Mouse (Mus musculus) heart, postnatal 0 days (tissue): ENCODE measurements around the gene Brd7. TPM values are rescaled to one million over a fixed set of nuclear protein-coding genes. Genes with fewer than 3 reads are reported as not detected.
A peak's percentile ranks its signal among the peaks of the same experiment; 100 is the strongest.

Experiments used
- ATAC-seq: fragments of 200-750 bp; cut with Nextera tagmentation; 2 replicates; pipeline ENCODE4 v1.8.0; 2017; ENCODE audit warnings: low read depth, moderate number of reproducible peaks, moderate library complexity; ENCODE audit not compliant: insufficient read depth
- DNase-seq: peaks from one replicate; pipeline ENCODE4 v3.0.0-alpha.2; 2016; ENCODE audit warnings: low spot score
- H3K27ac ChIP-seq: fragments of 300-500 bp; sonication (generic); 2 replicates; pipeline ENCODE4 v1.5.1; 2014; ENCODE audit warnings: low read depth, mild to moderate bottlenecking
- H3K27me3 ChIP-seq: fragments of 300-500 bp; sonication (generic); 2 replicates; pipeline ENCODE4 v1.6.1; 2014; ENCODE audit warnings: low read length, mixed read lengths; ENCODE audit not compliant: control insufficient read depth, insufficient read depth
- H3K36me3 ChIP-seq: fragments of 300-500 bp; sonication (generic); replicated peaks from 2 replicates; pipeline ENCODE4 v1.6.1; 2014; ENCODE audit warnings: low read length, mixed read lengths; ENCODE audit not compliant: control insufficient read depth, insufficient read depth
- H3K4me1 ChIP-seq: fragments of 300-500 bp; sonication (generic); 2 replicates; pipeline ENCODE4 v1.6.1; 2014; ENCODE audit warnings: antibody characterized with exemption; ENCODE audit not compliant: control insufficient read depth, insufficient read depth
- H3K4me2 ChIP-seq: fragments of 300-500 bp; sonication (generic); 2 replicates; pipeline ENCODE4 v1.6.1; 2014; ENCODE audit warnings: low read depth, mild to moderate bottlenecking, low read length, moderate library complexity
- H3K4me3 ChIP-seq: fragments of 300-500 bp; sonication (generic); 2 replicates; pipeline ENCODE4 v1.5.1; 2014; ENCODE audit warnings: low read depth, low read length
- H3K9ac ChIP-seq: fragments of 300-500 bp; sonication (generic); replicated peaks from 2 replicates; pipeline ENCODE4 v1.6.1; 2014; ENCODE audit warnings: low read depth, low read length, mixed read lengths
- H3K9me3 ChIP-seq: fragments of 300-500 bp; sonication (generic); replicated peaks from 2 replicates; pipeline ENCODE4 v1.6.1; 2016; ENCODE audit warnings: low read length; ENCODE audit not compliant: control insufficient read depth
- CTCF ChIP-seq: IDR thresholded peaks from 2 replicates; pipeline ENCODE4 v1.5.1; 2016; ENCODE audit warnings: antibody characterized with exemption, control low read depth, low read depth
- EP300 ChIP-seq: IDR thresholded peaks from 2 replicates; pipeline ENCODE4 v1.6.1; 2016; ENCODE audit warnings: antibody characterized with exemption, low read depth
- WGBS: fragments of 180-500 bp; shearing (Covaris S2); extraction: QIAGEN DNeasy Blood & Tissue Kit; methylation state at CpG from one replicate; pipeline ENCODE4 v1.1.7; 2014; 5-methylcytosine and 5-hydroxymethylcytosine counted together
- polyA plus RNA-seq: library from polyadenylated mRNA; unstranded; fragments of >200 nt; fragmentation: Nextera tagmentation; extraction: Ambion mirVana; gene quantifications from 2 replicates; pipeline ENCODE4 v1.2.1, GENCODE M21; 2015
- total RNA-seq: library from RNA; depleted of rRNA; stranded (reverse); fragments of >200 nt; gene quantifications from 2 replicates; pipeline ENCODE4 v1.2.3, GENCODE M21; 2014; ENCODE audit warnings: low replicate concordance

Brd7 gene
- total and polyA plus RNA-seq, 2 experiments from 2014 or later, result 23.8 to 70.2 TPM

GRCm38 (mm10) chr8:88293590-88294356, 68.2 kb downstream of the Brd7 start:
- 83% methylated on average over 9 of the region's 9 CpGs for WGBS
- ATAC-seq (no peak), DNase-seq (no peak)
- no peak overlapping the region for H3K4me2 ChIP-seq
- 0 out of 2 replicates have a peak, but pooled peaks cover 6% of the 10 kb centered on the region for H3K4me1 ChIP-seq
- no peak for TF ChIP-seq CTCF
- no peak for TF ChIP-seq EP300
- no peak overlapping the region for H3K4me3 ChIP-seq
- no peak overlapping the region for H3K27ac ChIP-seq
- no peaks in the 10 kb centered on the region for H3K36me3 ChIP-seq
- no peaks in the 10 kb centered on the region for H3K9me3 ChIP-seq
- no peak overlapping the region for H3K9ac ChIP-seq
- H3K27me3 ChIP-seq, result no peaks in the 10 kb centered on the region

GRCm38 (mm10) chr8:88292926-88293325, 69.1 kb downstream of the Brd7 start:
- no peaks in the 10 kb centered on the region for H3K36me3 ChIP-seq
- no peak for TF ChIP-seq EP300
- no peak for ATAC-seq
- H3K27ac ChIP-seq, result no peak overlapping the region
- 84% methylated on average over 3 of the region's 3 CpGs for WGBS
- H3K4me1 ChIP-seq, result no peaks in the 10 kb centered on the region
- H3K4me3 ChIP-seq, result no peak overlapping the region
- H3K4me2 ChIP-seq, result no peak overlapping the region
- no peak overlapping the region for H3K9ac ChIP-seq
- H3K27me3 ChIP-seq, result no peaks in the 10 kb centered on the region
- DNase-seq, result no peak
- H3K9me3 ChIP-seq, result no peaks in the 10 kb centered on the region

GRCm38 (mm10) chr8:88291305-88291690, 70.7 kb downstream of the Brd7 start:
- Histone ChIP-seq H3K4me3 (no peak overlapping the region), H3K36me3 (no peaks in the 10 kb centered on the region), H3K4me2 (no peak overlapping the region), H3K9ac (no peak overlapping the region), H3K27ac (no peak overlapping the region), H3K27me3 (no peaks in the 10 kb centered on the region), H3K9me3 (no peaks in the 10 kb centered on the region), H3K4me1 (peaks cover 3% of the 10 kb centered on the region; the same call in 1 of the 2 replicates)
- DNase-seq, result no peak
- WGBS, result 89% methylated on average over 11 of the region's 11 CpGs
- ATAC-seq, result no peak
- TF ChIP-seq CTCF, result no peak
- TF ChIP-seq EP300, result no peak

DNA sequence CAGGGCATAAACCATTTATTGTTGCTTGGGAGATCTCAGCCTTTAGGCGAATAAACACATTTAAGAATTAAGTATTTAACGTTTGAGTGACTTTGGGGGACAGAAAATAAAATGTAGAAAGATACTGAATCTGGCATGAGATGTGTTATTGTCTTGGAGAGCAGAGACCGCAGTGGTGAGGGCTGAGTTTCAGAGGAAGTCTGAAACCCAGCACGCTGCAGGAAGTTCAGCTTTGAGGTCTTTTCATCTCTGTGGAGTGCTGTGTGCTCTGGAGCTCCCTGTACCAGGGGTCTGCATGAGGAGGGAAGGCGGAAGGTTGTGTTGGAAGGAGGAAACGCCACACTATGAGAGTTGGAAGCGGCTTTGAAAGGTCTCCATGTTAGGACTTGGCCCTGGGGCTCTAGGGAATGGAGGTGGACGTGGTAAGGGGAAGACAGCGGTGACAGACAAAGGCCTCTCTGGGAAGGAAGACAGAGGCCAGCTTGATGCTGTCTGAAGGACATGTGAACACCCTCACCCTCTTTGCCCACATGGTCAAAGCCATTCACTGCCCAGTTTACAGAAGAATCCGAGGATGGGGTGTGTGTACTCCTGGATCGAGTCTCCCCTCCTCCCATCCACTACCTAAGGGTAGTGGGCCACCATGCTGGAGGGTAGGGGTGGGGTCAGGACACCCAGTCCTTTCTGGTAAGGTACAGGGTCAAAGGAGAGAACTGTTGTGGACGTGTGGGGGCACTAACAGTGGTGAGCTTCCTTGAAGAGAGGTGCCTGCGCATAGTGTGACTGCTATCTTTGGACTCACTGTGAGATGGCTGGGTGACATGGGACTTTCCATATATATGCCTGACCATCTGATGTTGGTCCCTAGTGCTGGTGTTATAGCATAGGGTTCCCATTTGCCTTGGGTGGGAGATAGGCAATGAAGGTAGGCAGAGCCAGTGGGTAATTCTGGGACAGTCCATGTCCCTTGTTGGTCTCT, 71.4 kb downstream of the Brd7 start:
- H3K27me3 ChIP-seq, result no peaks in the 10 kb centered on the region
- ATAC-seq (no peak), DNase-seq (no peak)
- H3K4me3 ChIP-seq, result no peak overlapping the region
- H3K27ac ChIP-seq, result peak overlapping the region; percentile 33; the same call in 1 of the 2 replicates
- no peaks in the 10 kb centered on the region for H3K9me3 ChIP-seq
- H3K4me2 ChIP-seq, result no peak overlapping the region; the same call in 1 of the 2 replicates
- H3K4me1 ChIP-seq, result peaks cover 10% of the 10 kb centered on the region
- TF ChIP-seq EP300 (no peak), CTCF (no peak)
- no peak overlapping the region for H3K9ac ChIP-seq
- H3K36me3 ChIP-seq, result no peaks in the 10 kb centered on the region
- WGBS, result 80% methylated on average over 13 of the region's 13 CpGs

- Histone ChIP-seq H3K9ac (no peak overlapping the region), H3K27ac (peak overlapping the region; percentile 33; the same call in 1 of the 2 replicates), H3K4me3 (no peak overlapping the region), H3K9me3 (no peaks in the 10 kb centered on the region), H3K4me2 (no peak overlapping the region), H3K4me1 (peaks cover 11% of the 10 kb centered on the region), H3K27me3 (no peaks in the 10 kb centered on the region), H3K36me3 (no peaks in the 10 kb centered on the region)
- no peak for TF ChIP-seq CTCF
- no peak for TF ChIP-seq EP300
- no peak for DNase-seq
- no peak for ATAC-seq
- 84% methylated on average over 1 of the region's 1 CpGs for WGBS
These were observed 72.1 kb downstream of the Brd7 start for GRCm38 (mm10) chr8:88289901-88290300.
